Mouse (Mus musculus): ENCODE measurements around the gene Gm9758.
"Not testable (repeated sequence)": the region's sequence is repeated elsewhere in the genome, so short reads cannot be mapped to it uniquely, and the experiment has no call there.

The Gm9758 gene

DNA sequence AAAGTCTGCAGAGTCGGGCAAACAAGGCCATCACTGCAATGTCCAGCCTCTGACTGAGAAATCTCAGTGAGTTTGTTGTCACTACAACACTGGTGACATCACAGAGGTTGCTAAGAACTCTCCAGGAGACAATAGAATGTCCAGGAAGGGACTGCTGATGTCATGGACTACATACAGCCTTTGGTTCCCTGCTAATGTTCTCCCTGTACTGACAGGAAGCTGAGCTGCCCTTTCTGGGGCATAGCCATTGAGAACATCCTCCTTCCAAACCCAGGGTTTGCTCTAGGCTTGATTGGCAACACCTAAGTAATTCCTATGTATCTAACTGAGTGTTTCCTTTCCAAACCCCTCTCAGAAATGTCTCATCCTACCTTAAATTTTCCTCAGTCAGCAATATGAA, at the start of gene Gm9758:
Gm9758 (minus strand) TSS at position 101 of the 400 bp plus-strand sequence.
- not testable (repeated sequence) for DNase-seq

DNA sequence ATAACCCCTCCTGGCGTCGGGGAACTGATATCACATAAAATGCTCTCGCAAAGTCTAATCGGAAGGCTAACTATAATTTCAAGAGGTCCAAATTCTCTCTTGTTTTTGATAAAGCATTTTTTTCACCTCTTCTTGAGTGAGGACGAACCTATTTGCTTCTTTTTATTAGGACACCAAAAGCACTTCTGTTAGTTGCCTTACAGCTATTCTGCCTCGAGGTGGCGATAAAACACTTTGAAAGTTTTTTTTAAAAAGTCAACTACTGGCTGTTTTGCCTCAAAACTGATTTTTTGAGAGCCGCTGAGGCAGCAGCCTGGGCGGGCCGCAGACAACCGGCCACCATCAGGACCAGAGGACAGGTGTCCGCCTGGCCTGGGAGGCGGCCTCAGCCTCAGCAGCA, 49.1 kb upstream of the Gm9758 start:
- not testable (repeated sequence) for DNase-seq

DNA sequence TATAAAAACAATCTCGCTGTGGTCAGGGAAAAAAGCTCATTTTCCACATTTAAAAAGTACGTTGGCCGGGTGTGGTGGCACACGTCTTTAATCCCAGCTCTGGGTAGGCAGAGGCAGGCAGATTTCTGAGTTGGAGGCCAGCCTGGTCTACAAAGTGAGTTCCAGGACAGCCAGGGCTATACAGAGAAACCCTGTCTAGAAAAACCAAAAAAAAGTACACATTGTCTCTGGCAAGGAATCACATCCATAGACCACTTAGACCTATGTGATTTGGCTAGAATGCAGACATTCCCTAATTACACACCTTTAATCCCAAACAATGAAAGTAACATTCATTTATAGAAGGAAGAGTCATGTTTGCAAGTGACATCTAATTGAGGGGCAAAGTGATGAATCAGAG, 46.8 kb upstream of the Gm9758 start:
- not testable (repeated sequence) for DNase-seq

DNA sequence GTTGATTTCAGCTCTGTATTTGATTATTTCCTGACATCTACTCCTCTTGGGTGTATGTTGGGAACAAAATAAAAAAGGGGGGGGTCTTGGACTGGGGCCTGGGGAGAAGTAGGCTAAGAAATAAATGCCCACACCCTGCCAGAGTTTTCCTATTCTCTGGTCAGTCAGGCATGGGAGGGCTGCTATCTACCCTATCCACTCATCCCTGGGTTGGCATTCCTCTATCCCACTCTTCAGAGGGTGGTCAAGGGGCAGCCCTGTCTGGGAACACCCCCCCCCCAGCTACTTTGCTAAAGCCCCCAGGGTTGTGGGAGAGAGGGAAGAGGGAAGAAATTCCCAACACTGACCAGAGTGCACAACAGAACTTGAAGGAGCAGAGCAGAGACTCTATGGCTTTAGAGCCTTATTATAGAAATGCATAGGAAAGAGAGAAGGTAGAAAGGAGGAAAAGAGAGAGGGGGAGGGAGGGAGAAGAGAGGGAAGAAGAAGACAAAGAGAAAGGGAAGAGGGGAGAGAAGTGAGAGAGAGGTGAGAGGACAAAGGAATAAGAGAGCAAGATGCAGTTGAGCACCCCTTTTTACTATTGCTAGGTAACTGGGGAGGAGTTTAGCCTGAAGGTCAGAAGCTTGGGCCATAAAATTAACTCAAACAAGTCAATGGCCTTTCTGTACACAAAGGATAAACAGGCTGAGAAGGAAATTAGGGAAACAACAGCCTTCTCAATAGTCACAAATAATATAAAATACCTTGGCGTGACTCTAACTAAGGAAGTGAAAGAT, 41.4 kb upstream of the Gm9758 start:
- DNase-seq = not testable (repeated sequence)

DNA sequence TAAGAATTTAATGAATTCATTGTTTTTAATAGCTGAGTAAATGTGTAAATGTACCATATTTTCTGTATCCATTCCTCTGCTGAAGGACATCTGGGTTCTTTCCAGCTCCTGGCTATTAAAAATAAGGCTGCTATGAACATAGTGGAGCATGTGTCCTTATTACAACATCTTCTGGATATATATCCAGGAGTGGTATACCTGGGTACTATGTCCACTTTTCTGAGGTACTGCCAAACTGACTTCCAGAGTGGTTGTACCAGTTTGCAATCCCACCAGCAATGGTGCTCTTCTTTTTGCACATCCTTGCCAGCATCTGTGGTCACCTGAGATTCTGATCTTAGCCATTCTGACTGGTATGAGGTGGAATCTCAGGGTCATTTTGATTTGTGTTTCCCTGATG, 38.9 kb upstream of the Gm9758 start:
- DNase-seq = not testable (repeated sequence)

DNA sequence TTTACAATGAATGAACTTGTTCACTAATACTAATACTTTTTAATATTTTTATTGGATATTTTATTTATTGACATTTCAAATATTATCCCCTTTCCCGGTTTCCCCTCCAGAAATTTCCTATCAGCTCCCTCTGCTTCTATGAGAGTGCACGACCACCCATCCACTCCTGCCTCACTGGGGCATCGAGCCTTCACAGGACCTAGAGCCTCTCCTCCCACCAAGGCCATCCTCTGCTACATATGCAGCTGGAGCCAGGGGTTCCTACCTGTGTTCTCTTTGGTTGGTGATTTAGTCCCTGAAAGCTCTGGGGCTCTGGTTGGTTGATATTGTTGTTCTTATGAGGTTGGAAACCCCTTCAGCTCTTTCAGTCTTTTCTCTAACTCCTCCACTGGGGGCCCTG, 38.0 kb upstream of the Gm9758 start:
- not testable (repeated sequence) for DNase-seq

DNA sequence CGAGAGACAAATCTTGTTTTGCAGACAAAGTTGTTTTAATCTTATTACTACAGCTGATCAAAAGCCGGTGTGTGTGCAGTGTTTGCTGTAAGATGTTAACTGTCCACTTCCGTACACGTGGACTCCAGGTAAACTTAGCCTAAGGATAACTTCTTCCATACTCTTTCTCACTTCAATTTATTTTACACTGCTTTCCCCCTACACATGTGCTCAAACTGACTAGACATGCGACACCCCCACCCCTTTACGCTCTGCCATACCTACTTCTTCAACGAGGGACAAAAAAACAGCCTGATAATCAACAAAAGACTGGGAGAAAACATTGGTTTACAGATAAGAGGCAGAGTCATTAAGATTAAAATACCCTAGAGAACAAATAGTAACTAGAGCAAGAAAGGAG, 37.1 kb upstream of the Gm9758 start:
- not testable (repeated sequence) for DNase-seq

DNA sequence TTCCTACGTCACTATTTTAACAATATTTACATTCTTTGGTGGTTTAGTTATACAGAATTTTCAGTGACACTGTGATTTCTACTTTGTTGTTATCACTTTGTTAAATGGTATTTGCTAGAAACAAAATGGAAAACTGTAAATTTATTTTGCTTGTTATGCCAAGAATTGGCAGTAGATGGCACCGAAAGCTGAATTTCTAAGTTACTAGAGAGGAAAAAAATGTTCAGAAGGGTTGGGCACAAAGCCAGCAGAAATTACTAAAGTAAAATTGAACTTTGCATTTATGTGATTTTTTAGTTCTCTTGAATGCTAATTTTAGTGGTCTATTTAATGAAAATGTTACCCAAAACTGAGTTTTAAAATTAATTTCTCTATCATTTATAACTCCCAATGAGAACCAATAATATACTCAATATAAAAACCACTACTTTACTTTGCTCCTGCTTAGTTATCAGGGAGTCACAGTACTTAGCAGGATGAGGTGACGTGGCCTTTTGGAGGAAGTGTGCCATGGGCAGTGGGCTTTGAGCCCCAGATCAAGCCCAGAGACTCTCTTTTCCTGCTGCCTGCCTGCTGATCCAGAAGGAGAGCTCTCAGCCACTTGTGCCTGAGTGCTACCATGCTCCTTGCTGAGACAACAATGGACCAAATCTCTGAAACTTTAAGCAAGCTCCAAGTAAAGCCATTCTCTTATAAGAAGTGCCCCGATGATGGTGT, 32.9 kb upstream of the Gm9758 start:
- not testable (repeated sequence) for DNase-seq

DNA sequence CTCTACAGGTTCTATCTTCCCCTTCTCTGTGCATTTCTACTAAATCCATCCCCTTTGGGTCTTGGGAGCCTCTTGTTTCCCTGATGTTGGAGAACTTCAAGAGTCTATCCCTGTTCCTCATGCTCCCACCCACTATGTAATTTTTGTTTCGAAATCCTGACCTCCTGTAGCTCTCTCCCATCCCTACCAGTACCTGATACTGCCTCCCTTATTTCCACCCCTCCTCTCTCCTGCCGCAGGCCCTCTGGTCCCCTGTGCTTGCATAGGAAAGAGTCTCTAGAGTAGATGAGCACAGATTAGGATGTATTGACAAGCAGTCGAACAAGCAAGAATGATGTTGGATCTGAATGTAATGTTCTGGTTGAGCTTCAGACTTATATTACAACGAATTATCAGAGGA, 30.8 kb upstream of the Gm9758 start:
- DNase-seq = not testable (repeated sequence)

DNA sequence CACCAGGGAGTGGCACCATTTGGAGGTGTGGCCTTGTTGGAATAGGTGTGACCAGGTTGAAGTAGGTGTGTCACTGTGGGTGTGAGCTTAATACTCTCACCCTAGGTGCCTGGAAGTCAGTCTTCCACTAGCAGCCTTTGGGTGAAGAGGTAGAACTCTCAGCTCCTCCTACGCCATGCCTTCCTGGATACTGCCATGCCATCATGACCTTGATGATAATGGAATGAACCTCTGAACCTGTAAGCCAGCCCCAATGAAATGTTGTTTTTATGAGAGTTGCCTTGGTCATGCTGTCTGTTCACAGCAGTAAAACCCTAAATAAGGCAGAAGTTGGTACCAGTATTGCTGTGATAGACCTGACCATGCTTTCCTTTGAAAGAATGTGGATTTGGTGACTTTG, 26.3 kb upstream of the Gm9758 start:
- not testable (repeated sequence) for DNase-seq

DNA sequence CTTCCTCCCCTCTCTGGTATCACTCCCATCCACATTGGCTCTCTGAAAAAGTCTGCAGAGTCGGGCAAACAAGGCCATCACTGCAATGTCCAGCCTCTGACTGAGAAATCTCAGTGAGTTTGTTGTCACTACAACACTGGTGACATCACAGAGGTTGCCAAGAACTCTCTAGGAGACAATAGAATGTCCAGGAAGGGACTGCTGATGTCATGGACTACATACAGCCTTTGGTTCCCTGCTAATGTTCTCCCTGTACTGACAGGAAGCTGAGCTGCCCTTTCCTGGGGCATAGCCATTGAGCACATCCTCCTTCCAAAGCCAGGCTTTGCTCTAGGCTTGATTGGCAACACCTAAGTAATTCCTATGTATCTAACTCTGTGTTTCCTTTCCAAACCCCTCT, 23.6 kb upstream of the Gm9758 start, which contains the start of gene Speer4e:
Speer4e (minus strand) TSS at position 101 of the 400 bp plus-strand sequence.
- DNase-seq = not testable (repeated sequence)

DNA sequence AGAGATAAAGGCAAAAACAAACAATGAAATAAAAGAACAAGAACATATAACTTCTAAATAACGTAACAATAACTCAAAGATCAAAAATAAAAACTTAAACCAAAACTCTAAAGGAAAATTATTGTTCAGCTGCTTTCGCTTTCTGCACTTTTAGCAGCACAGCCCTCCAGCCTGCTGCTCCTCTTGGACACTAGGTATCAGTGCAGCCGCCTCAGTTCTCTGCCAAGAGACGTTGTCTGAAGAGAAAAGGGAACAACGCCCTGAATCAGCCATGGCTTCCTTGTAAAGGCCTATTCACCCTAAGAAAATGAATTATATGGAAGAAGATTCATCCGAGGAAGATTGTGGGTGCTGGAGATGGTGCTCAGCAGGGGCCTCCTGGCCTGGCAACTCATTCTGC, 19.0 kb upstream of the Gm9758 start:
- not testable (repeated sequence) for DNase-seq

DNA sequence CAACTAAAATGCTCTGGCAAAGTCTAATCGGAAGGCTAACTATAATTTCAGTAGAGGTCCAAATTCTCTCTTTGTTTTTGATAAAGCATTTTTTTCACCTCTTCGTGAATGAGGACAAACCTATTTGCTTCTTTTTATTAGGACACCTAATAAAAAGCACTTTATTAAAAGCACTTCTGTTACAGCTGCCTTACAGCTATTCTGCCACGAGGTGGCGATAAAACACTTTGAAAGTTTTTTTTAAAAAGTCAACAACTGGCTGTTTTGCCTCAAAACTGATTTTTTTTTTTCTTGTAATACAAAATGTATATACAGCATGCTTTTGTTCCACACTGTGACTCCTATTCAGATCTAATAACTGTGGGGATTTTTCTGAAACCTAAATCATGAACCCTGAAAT, 12.3 kb upstream of the Gm9758 start:
- DNase-seq = not testable (repeated sequence)

DNA sequence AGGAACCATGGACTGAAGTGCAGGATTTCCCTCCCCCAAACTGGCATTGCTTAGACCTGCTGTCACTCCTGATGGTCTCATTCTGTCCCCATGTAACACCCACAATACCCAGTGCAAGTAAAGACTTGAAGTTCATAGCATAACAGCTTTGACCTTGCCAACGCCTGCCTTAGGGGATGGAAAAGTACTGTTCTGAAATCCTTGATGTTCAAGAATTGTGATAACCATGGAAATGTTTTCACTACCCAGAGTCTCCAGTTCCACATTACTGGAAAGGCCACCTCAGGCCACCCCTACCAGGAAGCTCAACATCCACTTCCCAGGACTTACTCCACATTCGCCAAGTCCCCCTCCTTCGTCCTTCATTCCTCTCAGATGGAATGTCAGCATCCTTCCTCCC, 338 bp downstream of the Gm9758 start:
- not testable (repeated sequence) for DNase-seq

DNA sequence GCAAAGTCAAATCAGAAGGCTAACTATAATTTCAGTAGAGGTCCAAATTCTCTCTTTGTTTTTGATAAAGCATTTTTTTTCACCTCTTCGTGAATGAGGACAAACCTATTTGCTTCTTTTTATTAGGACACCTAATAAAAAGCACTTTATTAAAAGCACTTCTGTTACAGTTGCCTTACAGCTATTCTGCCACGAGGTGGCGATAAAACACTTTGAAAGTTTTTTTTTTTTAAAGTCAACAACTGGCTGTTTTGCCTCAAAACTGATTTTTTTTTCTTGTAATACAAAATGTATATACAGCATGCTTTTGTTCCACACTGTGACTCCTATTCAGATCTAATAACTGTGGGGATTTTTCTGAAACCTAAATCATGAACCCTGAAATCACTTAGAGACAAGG, 11.2 kb downstream of the Gm9758 start:
- DNase-seq = not testable (repeated sequence)

DNA sequence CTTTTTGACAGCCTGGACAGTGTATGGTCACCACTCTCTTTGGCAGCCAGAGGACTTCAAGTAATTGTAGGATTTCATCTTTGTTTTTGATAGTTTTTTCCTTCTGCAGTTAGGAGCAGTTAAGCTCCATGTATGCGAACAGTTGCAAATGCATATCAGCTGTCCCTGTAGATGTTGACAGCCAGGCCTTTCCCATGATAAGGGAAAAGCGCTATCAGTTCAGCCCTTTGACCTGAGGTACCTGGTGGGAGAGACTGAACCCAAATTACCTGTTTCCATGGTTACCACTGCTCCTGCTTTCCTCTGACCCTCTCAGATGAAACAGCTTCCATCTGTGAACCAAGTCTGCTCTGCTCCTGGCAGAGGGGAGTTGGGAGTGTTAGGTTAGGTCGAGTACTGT, 22.5 kb downstream of the Gm9758 start:
- no peak for DNase-seq

DNA sequence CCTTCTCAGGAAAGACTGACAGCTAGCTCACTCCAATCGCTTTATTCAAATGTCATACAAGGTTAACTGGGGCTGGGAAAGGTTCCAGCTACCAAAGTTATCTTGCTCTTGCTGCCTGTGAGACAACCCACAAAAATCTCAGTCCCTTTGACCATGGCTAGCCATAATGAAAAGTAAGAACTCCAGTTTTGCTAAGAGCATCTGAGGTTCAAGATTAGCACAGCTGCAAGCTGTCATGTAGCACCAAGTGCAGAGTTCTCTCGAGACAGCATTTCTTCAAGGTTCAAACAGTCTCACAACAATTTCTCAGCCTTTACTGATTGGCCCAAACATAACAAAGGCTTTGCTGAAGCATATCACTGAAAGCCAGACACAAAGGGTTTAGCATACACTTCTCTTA, 29.4 kb downstream of the Gm9758 start:
- DNase-seq = not testable (repeated sequence)
